Mouse (Mus musculus) thymus, postnatal 36 days (tissue): ENCODE results near the gene Hirip3.

Experiments
- DNase-seq, 2 experiments: peaks; one replicate each; pipeline ENCODE4 v3.0.0; 2022; ENCODE audit warnings: mixed read lengths in 2 of 2

The Hirip3 gene

DNA sequence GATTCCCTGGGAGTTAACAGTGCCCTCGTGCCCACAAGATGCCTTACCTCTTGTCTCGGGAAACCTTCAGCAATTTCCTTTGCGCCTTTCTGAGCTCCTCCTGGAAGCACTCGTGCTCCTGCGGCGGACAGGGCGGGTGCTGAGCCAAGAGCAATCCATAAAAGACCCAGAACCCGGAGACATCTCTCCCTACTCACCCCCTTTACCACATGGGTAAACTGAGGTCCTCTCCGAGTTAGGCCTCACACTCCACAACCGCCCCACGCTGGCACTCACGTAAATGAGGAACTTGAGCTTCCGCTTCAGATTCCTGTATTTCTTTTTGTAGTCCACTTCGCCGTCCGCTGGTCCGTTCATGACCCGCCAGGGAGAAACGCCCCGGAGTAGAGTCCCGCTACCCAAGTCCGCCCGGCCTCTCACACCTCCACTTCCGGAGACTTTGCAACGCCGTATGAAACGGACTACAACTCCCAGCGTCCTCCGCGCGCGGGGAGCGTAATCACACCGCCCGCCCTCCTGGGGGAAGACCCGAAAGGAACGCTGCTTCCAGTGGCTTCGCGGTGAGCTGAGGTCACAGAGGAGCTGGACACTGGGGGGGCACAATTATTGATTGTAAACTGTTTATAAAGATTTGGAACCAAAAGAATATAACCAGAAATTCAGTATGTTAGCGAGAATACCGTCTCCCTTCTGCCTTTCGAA is at the start of gene Hirip3:
Hirip3 (plus strand) TSS at position 544 of the 702 bp plus-strand sequence.
- DNase-seq: peak; percentile 93 to 94

DNA sequence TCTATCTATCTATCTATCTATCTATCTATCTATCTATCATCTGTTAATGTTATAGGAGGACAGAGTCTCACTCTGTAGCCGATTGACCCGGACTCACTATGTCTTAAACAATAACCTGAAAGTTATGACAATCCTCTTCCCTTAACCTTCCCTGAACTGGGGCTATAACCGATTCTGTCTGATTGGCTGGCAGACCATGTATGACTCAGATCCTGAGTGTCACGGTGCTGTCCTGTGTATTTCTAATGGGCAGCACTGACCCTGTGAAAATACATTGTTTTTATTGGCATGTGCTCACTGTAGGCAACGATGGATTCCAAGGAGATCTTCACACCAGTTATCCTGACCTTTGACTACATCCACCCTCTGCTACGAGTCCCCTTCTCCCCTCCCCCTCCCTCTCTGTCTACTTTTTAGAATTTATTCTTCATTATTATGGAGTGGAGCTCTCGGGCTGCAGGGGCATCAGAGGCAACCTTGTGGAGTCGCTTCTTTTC is 46.0 kb upstream of the Hirip3 start:
- DNase-seq: no peak

- no peak for DNase-seq
Observed at GRCm38 (mm10) chr7:126816494-126816893, 45.3 kb upstream of the Hirip3 start.

- no peak for DNase-seq
Observed at GRCm38 (mm10) chr7:126817595-126817994, 44.2 kb upstream of the Hirip3 start.

DNA sequence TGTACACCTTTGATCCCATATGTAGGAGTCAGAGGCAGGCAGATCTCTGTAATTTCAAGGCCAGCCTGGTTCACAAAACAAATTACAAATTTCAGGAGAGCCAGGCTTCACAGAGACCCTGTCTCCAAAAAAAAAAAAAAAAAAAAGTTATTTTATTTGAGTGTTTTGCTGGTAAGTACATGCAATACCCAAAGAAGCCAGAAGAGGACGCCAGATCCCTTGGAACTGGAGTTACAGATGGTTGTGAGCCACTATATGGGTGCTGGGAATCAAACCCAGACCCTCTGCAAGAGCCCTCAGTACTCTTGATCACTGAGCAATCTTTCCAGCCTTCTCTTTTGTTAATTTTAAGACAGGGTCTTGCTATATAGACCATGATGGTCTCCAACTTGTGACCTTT is 43.0 kb upstream of the Hirip3 start:
- no peak for DNase-seq

GRCm38 (mm10) chr7:126821835-126822511 is 39.8 kb upstream of the Hirip3 start:
- DNase-seq: peak; percentile 68 to 73

GRCm38 (mm10) chr7:126822741-126823140 is 39.0 kb upstream of the Hirip3 start:
- DNase-seq: no peak

GRCm38 (mm10) chr7:126823202-126823711 is 38.5 kb upstream of the Hirip3 start:
- no peak for DNase-seq

- DNase-seq: no peak
Observed at GRCm38 (mm10) chr7:126823940-126824339, 37.8 kb upstream of the Hirip3 start.

DNA sequence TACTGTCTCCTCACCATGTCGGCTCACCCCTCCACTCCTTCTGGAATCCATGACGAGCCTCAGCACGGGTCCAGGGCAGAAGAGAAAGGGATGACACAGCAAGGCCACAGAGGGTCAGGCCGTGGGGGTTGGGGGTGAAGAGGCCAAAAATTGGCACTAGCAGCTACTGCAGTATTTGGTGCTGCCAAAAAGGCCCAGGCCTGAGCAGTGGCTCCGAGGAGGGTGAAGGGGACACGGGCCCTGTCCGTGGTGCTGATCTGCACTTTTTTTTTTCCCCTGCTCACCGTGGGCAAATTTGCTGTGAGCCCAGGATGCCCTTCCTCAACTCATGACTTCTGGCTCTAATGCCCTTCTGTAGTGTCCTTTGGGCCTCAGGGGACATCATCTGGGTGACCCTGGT is 36.4 kb upstream of the Hirip3 start:
- DNase-seq: no peak

DNA sequence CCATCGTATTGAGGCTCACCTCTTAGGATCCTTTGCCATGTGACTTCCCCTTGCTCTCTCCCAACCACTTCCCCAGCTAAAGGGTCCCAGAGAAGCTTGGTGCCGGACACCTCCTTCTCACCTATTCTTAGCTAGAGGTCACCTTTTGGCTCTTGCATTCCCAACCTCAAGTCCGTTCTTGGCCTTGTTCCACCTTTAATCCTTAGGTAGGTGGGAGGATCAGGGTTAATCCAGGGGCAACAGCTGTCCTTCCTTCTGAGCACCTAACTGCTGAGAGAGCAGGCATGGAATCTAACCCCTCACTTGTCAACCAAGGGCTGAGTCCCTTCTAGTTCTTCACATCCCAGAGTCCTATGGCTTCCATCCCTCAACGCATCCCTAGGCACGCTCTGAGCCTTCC is 35.8 kb upstream of the Hirip3 start:
- no peak for DNase-seq

DNA sequence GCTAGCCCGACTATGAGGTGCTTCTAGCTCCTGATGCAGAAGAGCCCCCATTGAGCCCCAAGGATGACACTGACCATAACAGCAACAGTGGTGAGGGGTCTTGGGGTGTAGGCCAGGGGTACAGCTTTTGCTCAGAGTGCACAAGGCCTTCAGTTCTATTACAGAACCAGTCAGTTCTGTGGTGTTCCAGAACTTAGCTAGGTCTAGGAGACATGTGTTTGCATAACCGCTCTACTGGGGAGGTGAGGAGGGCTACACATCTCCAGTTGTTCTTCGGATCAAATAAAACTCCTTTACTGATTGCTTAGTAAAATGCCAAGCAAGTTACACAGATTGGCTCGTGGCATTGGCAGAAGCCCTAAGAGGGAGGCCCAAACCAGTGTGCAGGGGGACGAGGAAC is 30.2 kb upstream of the Hirip3 start, which contains the start of gene 4930451I11Rik:
4930451I11Rik (minus strand) TSS at position 101 of the 400 bp plus-strand sequence.
- no peak for DNase-seq

GRCm38 (mm10) chr7:126832036-126832598 is 29.7 kb upstream of the Hirip3 start:
- peak; percentile 80 to 81 for DNase-seq

DNA sequence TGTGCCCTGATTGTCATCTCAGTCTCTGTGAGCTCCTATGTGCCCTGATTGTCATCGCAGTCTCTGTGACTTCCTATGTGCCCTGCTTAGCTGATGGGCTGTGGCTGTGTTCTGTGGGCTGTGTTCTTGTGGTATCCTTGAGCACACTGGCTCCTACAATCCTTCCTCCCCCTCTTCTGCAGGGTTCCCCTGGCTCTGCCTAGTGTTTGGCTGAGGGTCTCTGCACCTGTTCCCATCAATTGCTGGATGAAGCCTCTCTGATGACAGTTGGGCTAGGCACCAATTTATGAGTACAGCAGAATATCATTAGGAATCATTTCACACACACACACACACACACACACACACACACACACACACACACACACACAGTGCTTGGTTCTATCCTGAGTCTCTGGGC is 28.5 kb upstream of the Hirip3 start:
- no peak for DNase-seq

- DNase-seq: no peak
Observed at GRCm38 (mm10) chr7:126843276-126843675, 18.5 kb upstream of the Hirip3 start.

DNA sequence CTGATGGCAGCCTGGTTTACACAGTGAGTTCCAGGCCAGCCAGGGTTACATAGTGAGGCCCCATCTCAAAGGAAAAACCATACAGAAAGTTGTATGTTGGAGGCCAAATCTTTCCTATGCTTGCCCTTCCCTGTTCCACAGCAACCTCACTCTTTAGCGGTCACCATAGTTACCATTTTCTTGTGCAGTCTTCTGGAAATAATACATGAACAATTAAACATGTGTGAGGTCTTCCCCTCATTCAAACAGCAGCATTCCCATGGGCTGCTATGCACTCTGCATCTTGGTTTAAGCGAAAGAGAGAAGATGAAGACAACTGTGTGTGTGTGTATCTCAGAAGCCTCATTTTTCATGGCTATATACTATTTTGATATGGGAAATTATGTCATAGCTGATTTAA is 16.3 kb upstream of the Hirip3 start:
- no peak for DNase-seq

GRCm38 (mm10) chr7:126847116-126847420 is 14.7 kb upstream of the Hirip3 start, which contains the start of gene Doc2a:
TSS of gene Doc2a (plus strand) at chr7:126847416.
- DNase-seq: no peak

DNA sequence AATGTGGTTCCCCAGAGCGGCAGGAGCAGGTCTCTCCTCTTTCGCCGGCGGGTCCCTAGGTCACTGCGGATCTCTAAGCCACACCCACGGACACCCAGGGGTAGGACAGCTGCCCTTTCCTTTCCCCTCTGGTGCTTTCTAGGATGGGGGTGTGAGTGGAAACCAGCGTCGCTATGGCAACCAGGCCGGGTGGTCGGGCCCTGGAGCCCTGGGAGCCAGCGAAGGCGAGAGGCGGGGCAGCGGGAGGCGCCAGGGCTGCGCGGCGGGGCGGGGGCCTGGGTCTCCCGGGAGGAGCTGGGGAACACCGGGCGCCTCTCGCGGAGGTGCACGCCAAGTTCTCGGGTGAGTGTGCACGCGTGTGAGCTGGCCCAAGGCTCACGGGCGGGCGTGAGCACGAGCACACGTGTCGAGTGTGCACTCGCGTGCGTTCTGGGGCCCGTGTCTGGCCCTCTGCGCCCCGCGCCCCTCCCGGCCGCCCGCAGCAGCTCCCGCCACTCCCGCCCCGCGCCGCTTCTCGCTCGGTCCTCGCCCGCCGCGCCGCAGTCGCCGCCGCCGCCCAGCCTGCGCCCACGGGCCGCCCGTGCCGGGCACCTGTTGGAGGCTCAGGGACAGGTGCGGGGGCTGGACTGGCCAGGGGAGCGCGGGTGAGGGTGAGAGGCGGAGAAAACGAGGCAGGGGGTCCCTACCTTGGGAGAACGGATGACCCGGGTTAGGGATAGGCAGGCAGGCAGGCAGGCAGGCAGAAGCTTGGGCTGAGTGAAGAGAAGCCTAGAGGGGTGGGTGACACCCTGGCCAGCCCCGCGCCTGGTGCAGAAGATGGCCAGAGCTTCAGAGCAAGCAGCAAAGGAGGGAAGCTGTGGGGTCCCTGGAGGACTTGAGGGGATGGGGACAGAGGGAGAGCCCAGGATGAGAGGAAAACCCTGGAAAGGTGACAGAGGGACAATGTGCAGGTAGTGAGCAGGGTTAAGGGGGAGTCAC is 14.1 kb upstream of the Hirip3 start:
- no peak for DNase-seq

DNA sequence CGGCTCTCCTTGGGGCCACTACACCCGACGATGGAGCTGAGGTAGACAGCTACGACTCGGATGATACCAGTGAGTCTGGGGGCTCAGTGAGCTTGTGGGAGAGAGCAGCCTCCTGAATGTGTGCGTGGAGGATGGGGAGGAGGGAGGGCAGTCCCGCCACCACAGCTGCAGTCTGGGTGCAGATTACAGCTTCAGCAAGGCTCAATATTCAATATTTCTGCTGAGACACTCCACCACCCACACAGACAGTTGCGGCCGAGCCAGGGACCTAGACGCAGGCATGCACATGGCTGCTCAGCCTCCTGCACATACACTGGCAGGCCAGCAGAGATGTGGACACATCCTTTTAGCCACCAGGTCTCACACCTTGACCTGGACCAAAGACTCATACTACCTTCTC is 13.0 kb upstream of the Hirip3 start:
- DNase-seq: no peak

GRCm38 (mm10) chr7:126850161-126850560 is 11.6 kb upstream of the Hirip3 start:
- DNase-seq: no peak

GRCm38 (mm10) chr7:126851192-126851591 is 10.6 kb upstream of the Hirip3 start:
- no peak for DNase-seq

- DNase-seq: no peak
Observed at GRCm38 (mm10) chr7:126853454-126853853, 8.3 kb upstream of the Hirip3 start.

DNA sequence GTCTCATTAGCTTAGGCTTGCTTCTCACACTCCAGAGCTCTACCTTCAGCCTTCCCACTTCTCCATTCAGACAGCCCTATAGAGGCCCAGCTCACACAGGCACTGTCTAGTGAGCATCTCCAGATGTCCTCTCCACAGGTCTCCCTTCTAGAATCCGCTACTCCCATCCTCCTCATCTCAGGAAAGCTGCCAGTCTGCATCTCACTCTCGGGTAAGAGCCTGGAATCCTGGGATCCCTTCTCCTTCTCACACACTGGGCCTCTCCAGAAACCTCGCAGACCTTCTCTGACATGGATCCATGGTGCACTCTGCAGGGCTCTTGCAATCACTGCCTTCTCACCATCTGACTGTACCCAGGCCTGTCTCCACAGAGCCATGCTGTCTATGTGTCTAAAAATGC is 6.1 kb upstream of the Hirip3 start:
- no peak for DNase-seq
